In the genomic region with DNA sequence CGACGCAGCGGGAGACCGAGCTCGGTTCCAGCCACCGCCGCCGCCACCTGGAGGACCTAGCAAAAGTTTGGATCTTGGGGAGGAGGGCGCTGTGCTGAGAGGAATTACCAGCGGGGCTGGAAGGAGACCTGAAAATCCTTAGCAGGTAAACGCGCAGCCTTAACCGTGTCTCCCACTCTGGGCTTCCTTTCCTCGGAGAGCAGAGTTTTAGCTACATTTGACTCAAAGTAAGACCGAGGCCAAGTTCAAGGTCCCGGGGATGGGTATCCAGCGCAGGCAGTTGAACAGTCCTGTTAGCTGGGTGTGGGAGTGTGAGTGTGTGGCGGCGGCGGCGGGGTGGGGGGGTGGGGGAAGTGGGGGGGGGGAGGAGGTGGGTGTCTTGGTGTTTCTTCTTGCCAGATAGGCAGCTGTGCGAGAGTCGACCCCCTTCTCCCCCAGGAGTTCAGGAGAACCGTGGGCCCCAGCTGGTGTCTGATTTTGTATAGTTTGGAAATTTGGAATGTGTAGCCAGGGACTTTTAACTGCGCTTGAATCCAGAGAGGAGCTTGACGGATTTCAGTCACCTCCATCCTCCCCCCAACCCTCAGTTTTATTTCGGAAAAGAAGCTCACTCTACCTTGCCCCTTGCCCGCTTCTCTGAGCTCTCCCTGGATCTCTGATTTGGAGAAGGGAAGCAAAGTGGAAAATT, we compare ENCODE assay signal across 10 mouse cellular contexts. TPM values are rescaled to one million over a fixed set of nuclear protein-coding genes. Genes with fewer than 3 reads are reported as not detected.
DNase-seq lines count a peak whose midpoint lies in the region; ATAC-seq and TF ChIP-seq lines count a peak whose summit lies in the region.
"Had no signal": no experiment of that assay in that cellular context is flagged by ENCODE, and none has a peak within 500 bp of the region (broad histone marks: within the 10 kb centered on the region; RNA-seq: fewer than 3 reads in every experiment).

No protein-coding gene starts in this region.

- peak overlapping the region; percentile 73 for H3K4me3 ChIP-seq in gastrocnemius, adult 2 months
- H3K4me3 ChIP-seq in C2C12 (ENCODE audit: insufficient read depth, poor library complexity, severe bottlenecking) = peak overlapping the region; percentile 79
- H3K4me3 ChIP-seq in forebrain, embryonic 11.5 days (ENCODE audit: low read depth, low read length) = peak overlapping the region; percentile 67
- H3K4me3 ChIP-seq in liver, embryonic 11.5 days (ENCODE audit: low read depth, low read length) = peak overlapping the region; percentile 63
- H3K4me3 ChIP-seq in stomach, embryonic 15.5 days (replicated peaks) = peak overlapping the region; percentile 76

- DNase-seq in gastrocnemius, adult 2 months = no peak
- no peak for DNase-seq in gastrocnemius, adult 8-10 months (ENCODE audit: low spot score in 2 of 2)
- DNase-seq in forebrain, embryonic 11.5 days (ENCODE audit: low spot score) = no peak
- DNase-seq in liver, embryonic 11.5 days (ENCODE audit: low spot score) = no peak
- no peak for DNase-seq in frontal cortex, postnatal 14 days (ENCODE audit: low spot score in 2 of 2)
- DNase-seq in ovary, postnatal 14 days (ENCODE audit: low spot score) = no peak

- H3K27ac ChIP-seq in gastrocnemius, adult 2 months = peak overlapping the region; percentile 90
- H3K27ac ChIP-seq in forebrain, embryonic 11.5 days (ENCODE audit: low read depth, low read length) = peak overlapping the region; percentile 79
- peak overlapping the region; percentile 52; the same call in 1 of the 2 replicates for H3K27ac ChIP-seq in liver, embryonic 11.5 days (ENCODE audit: low read depth, low read length)
- peak overlapping the region; percentile 92 for H3K27ac ChIP-seq in stomach, embryonic 15.5 days

- peak overlapping the region; percentile 69 for H3ac ChIP-seq in C2C12 (ENCODE audit: control insufficient read depth, insufficient read length, low read depth)

- H3K9ac ChIP-seq in forebrain, embryonic 11.5 days (ENCODE audit: low read length) = peak overlapping the region; percentile 82
- peak overlapping the region; percentile 51 for H3K9ac ChIP-seq in liver, embryonic 11.5 days (ENCODE audit: low read depth, low read length)
- peak overlapping the region; percentile 85 for H3K9ac ChIP-seq in stomach, embryonic 15.5 days

- peaks cover 49% of the 10 kb centered on the region for H3K79me3 ChIP-seq in C2C12 (ENCODE audit: low read depth)

- peaks cover 13% of the 10 kb centered on the region for H3K4me1 ChIP-seq in forebrain, embryonic 11.5 days (replicated peaks; ENCODE audit: control insufficient read depth, insufficient read depth, low read length)
- H3K4me1 ChIP-seq in liver, embryonic 11.5 days (replicated peaks; ENCODE audit: control insufficient read depth, insufficient read depth, low read length) = no peaks in the 10 kb centered on the region
- peaks cover 14% of the 10 kb centered on the region; the same call in 1 of the 2 replicates for H3K4me1 ChIP-seq in stomach, embryonic 15.5 days

- peaks cover 59% of the 10 kb centered on the region for H3K79me2 ChIP-seq in C2C12 (ENCODE audit: control insufficient read depth, insufficient read depth)

- peak; percentile 38; the same call in 1 of the 2 replicates for TF ChIP-seq CTCF in gastrocnemius, adult 2 months (IDR thresholded peaks at IDR 0.05)
- peak; percentile 3 for TF ChIP-seq CTCF in C2C12 (IDR thresholded peaks at IDR 0.05; ENCODE audit: control insufficient read depth, insufficient read depth, insufficient read length)

- intact Hi-C loops in gastrocnemius, adult 2 months (cut with DNase I) = loop anchor here (5.0 kb wide), 1 partner anchor 41 kb away; no protein-coding TSS in a partner anchor

- peak; percentile 10 for ATAC-seq in forebrain, embryonic 11.5 days (replicated peaks; ENCODE audit: low FRiP score)
- no peak for ATAC-seq in liver, embryonic 11.5 days (replicated peaks; ENCODE audit: low FRiP score)
- no peak for ATAC-seq in stomach, embryonic 15.5 days (ENCODE audit: insufficient read depth, low FRiP score, low read depth)

- H3K27me3 ChIP-seq in C2C12 (ENCODE audit: control insufficient read depth, insufficient read depth, insufficient read length) = no peaks in the 10 kb centered on the region
- H3K27me3 ChIP-seq in forebrain, embryonic 11.5 days (ENCODE audit: control insufficient read depth, insufficient read depth, low read length) = peaks cover 26% of the 10 kb centered on the region
- H3K27me3 ChIP-seq in liver, embryonic 11.5 days (replicated peaks; ENCODE audit: control insufficient read depth, insufficient read depth, low read length) = peaks cover 57% of the 10 kb centered on the region
- peaks cover 3% of the 10 kb centered on the region; the same call in 1 of the 2 replicates for H3K27me3 ChIP-seq in stomach, embryonic 15.5 days (replicated peaks)
- H3K27me3 ChIP-seq: CH12.LX had no signal

- no peaks in the 10 kb centered on the region for H3K9me3 ChIP-seq in forebrain, embryonic 11.5 days (ENCODE audit: control insufficient read depth, low read length)
- H3K9me3 ChIP-seq in liver, embryonic 11.5 days (ENCODE audit: control insufficient read depth, low read length) = no peaks in the 10 kb centered on the region
- H3K9me3 ChIP-seq in stomach, embryonic 15.5 days = no peaks in the 10 kb centered on the region

- H3K4me2 ChIP-seq in forebrain, embryonic 11.5 days (ENCODE audit: low read depth, low read length, severe bottlenecking) = peak overlapping the region; percentile 79
- peak overlapping the region; percentile 70 for H3K4me2 ChIP-seq in liver, embryonic 11.5 days
- peak overlapping the region; percentile 86 for H3K4me2 ChIP-seq in stomach, embryonic 15.5 days

- peaks cover 2% of the 10 kb centered on the region for H3K36me3 ChIP-seq in C2C12 (ENCODE audit: control insufficient read depth, insufficient read depth)
- H3K36me3 ChIP-seq in forebrain, embryonic 11.5 days (ENCODE audit: control insufficient read depth, insufficient read depth, low read length) = no peaks in the 10 kb centered on the region
- H3K36me3 ChIP-seq in liver, embryonic 11.5 days (ENCODE audit: control insufficient read depth, insufficient read depth, low read length) = no peaks in the 10 kb centered on the region
- H3K36me3 ChIP-seq in stomach, embryonic 15.5 days = no peaks in the 10 kb centered on the region

- 1% methylated on average over 28 of the region's 28 CpGs for WGBS in forebrain, embryonic 11.5 days
- 1% methylated on average over 28 of the region's 28 CpGs for WGBS in liver, embryonic 11.5 days
- WGBS in stomach, embryonic 15.5 days = 1% methylated on average over 28 of the region's 28 CpGs

TF ChIP-seq in C2C12, 6 proteins besides CTCF, POLR2A, EP300 and RAD21:
- no peak for TF ChIP-seq MYOD1 (IDR thresholded peaks at IDR 0.05; ENCODE audit: control insufficient read depth, insufficient read length, low read depth)
- TF ChIP-seq FOSL1 (IDR thresholded peaks at IDR 0.05; ENCODE audit: insufficient read depth, low read length, poor library complexity, severe bottlenecking) = no peak
- TF ChIP-seq MYOG (IDR thresholded peaks at IDR 0.05; ENCODE audit: control insufficient read depth, extremely low read depth, insufficient read length) = no peak
- no peak for TF ChIP-seq USF1 (IDR thresholded peaks at IDR 0.05; ENCODE audit: low read depth)
- TF ChIP-seq CEBPB (IDR thresholded peaks at IDR 0.05; ENCODE audit: low read depth) = no peak
- no peak for TF ChIP-seq MAX (IDR thresholded peaks at IDR 0.05)

RNA-seq across cellular contexts. Expression of gene Flrt2, which starts 4.0 kb away (rescaled TPM):
- total RNA-seq in gastrocnemius, adult 2 months (2021) = 1 to 10 TPM; 4.5 to 9.1 TPM
- 1 to 10 TPM; 4.5 to 6.6 (median 5.8) TPM for total RNA-seq in gastrocnemius, adult 8-10 months (2022)
- 7.6 TPM for polyA plus RNA-seq in C2C12 (2012; fragmentation: generic; extraction: Trizol)
- 17.1 and 19.3 TPM in 2 replicates for polyA plus RNA-seq in forebrain, embryonic 11.5 days (2014; fragmentation: Nextera tagmentation; extraction: Ambion mirVana)
- polyA plus RNA-seq in liver, embryonic 11.5 days (2014; fragmentation: Nextera tagmentation; extraction: Ambion mirVana) = 8.6 and 9.9 TPM in 2 replicates
- 25.7 and 30.2 TPM in 2 replicates for polyA plus RNA-seq in stomach, embryonic 15.5 days (2015; fragmentation: Nextera tagmentation; extraction: Ambion mirVana)
- total RNA-seq: CH12.LX; hematopoietic stem cell, adult 5-6 weeks had no signal
